Mouse (Mus musculus) heart, embryonic 16.5 days (tissue): ENCODE results near the gene Zfp839. TPM values are rescaled to one million over a fixed set of nuclear protein-coding genes. Genes with fewer than 3 reads are reported as not detected.

ENCODE experiments used
- ATAC-seq: fragments of 200-750 bp; cut with Nextera tagmentation; replicated peaks from 2 replicates; pipeline ENCODE4 v1.8.0; 2017; ENCODE audit warnings: moderate number of reproducible peaks; ENCODE audit not compliant: insufficient read depth, low FRiP score; ENCODE audit errors: extremely low read depth
- H3K27ac ChIP-seq: fragments of 300-500 bp; sonication (generic); 2 replicates; pipeline ENCODE4 v1.5.1; 2014; ENCODE audit warnings: mild to moderate bottlenecking, low read length, control low read depth, moderate library complexity
- H3K27me3 ChIP-seq: fragments of 300-500 bp; sonication (generic); 2 replicates; pipeline ENCODE4 v1.6.1; 2014; ENCODE audit warnings: low read length, mixed read lengths; ENCODE audit not compliant: control insufficient read depth, insufficient read depth
- H3K36me3 ChIP-seq: fragments of 300-500 bp; sonication (generic); 2 replicates; pipeline ENCODE4 v1.6.1; 2014; ENCODE audit not compliant: control insufficient read depth, insufficient read depth
- H3K4me1 ChIP-seq: fragments of 300-500 bp; sonication (generic); 2 replicates; pipeline ENCODE4 v1.6.1; 2014; ENCODE audit warnings: low read length, mixed read lengths; ENCODE audit not compliant: control insufficient read depth, insufficient read depth
- H3K4me2 ChIP-seq: fragments of 300-500 bp; sonication (generic); 2 replicates; pipeline ENCODE4 v1.6.1; 2014; ENCODE audit warnings: low read depth, mild to moderate bottlenecking, control low read depth, low read length
- H3K4me3 ChIP-seq: fragments of 300-500 bp; sonication (generic); 2 replicates; pipeline ENCODE4 v1.5.1; 2014; ENCODE audit warnings: mild to moderate bottlenecking, control low read depth, low read length
- H3K9ac ChIP-seq: fragments of 300-500 bp; sonication (generic); 2 replicates; pipeline ENCODE4 v1.6.1; 2014; ENCODE audit warnings: low read length, control low read depth
- H3K9me3 ChIP-seq: fragments of 300-500 bp; sonication (generic); replicated peaks from 2 replicates; pipeline ENCODE4 v1.6.1; 2016; ENCODE audit warnings: low read length; ENCODE audit not compliant: control insufficient read depth
- WGBS: fragments of 180-500 bp; shearing (Covaris S2); extraction: QIAGEN DNeasy Blood & Tissue Kit; methylation state at CpG from one replicate; pipeline ENCODE4 v1.1.7; 2014; 5-methylcytosine and 5-hydroxymethylcytosine counted together
- polyA plus RNA-seq: library from polyadenylated mRNA; unstranded; fragments of >200 nt; fragmentation: Nextera tagmentation; extraction: Ambion mirVana; gene quantifications from 2 replicates; pipeline ENCODE4 v1.2.1, GENCODE M21; 2015

The Zfp839 gene
- polyA plus RNA-seq, 1 experiment from 2014 or later, result 5.1 TPM

GRCm38 (mm10) chr12:110813624-110814023 lies 36.4 kb upstream of the Zfp839 start:
- Histone ChIP-seq H3K9ac (no peak overlapping the region), H3K36me3 (no peaks in the 10 kb centered on the region), H3K9me3 (no peaks in the 10 kb centered on the region), H3K4me2 (no peak overlapping the region), H3K27me3 (no peaks in the 10 kb centered on the region), H3K27ac (no peak overlapping the region), H3K4me3 (no peak overlapping the region), H3K4me1 (no peaks in the 10 kb centered on the region)
- 87% methylated on average over 6 of the region's 6 CpGs for WGBS
- ATAC-seq, result no peak

- 66% methylated on average over 17 of the region's 17 CpGs for WGBS
- no peak for ATAC-seq
Observed at GRCm38 (mm10) chr12:110814924-110815323, 35.1 kb upstream of the Zfp839 start.

GRCm38 (mm10) chr12:110816833-110817232 lies 33.2 kb upstream of the Zfp839 start:
- Histone ChIP-seq H3K4me1 (no peaks in the 10 kb centered on the region), H3K4me3 (no peak overlapping the region), H3K9me3 (no peaks in the 10 kb centered on the region), H3K27ac (no peak overlapping the region), H3K36me3 (no peaks in the 10 kb centered on the region), H3K4me2 (no peak overlapping the region), H3K27me3 (no peaks in the 10 kb centered on the region), H3K9ac (no peak overlapping the region)
- 84% methylated on average over 2 of the region's 2 CpGs for WGBS
- no peak for ATAC-seq

More at GRCm38 (mm10) chr12:110814924-110815323, 35.1 kb upstream of the Zfp839 start:
- Histone ChIP-seq H3K9me3 (no peaks in the 10 kb centered on the region), H3K4me1 (no peaks in the 10 kb centered on the region), H3K4me3 (no peak overlapping the region), H3K27ac (no peak overlapping the region), H3K36me3 (no peaks in the 10 kb centered on the region), H3K9ac (no peak overlapping the region), H3K27me3 (no peaks in the 10 kb centered on the region), H3K4me2 (no peak overlapping the region)

- no peak overlapping the region for H3K27ac ChIP-seq
- no peaks in the 10 kb centered on the region for H3K27me3 ChIP-seq
- H3K36me3 ChIP-seq, result no peaks in the 10 kb centered on the region
- WGBS, result 68% methylated on average over 8 of the region's 8 CpGs
- H3K4me3 ChIP-seq, result no peak overlapping the region
- no peaks in the 10 kb centered on the region for H3K9me3 ChIP-seq
- no peak overlapping the region for H3K9ac ChIP-seq
- no peak for ATAC-seq
- H3K4me1 ChIP-seq, result no peaks in the 10 kb centered on the region
- H3K4me2 ChIP-seq, result no peak overlapping the region
Observed at GRCm38 (mm10) chr12:110819367-110819766, 30.7 kb upstream of the Zfp839 start.

- Histone ChIP-seq H3K9ac (no peak overlapping the region), H3K9me3 (no peaks in the 10 kb centered on the region), H3K27ac (no peak overlapping the region), H3K4me1 (no peaks in the 10 kb centered on the region), H3K36me3 (no peaks in the 10 kb centered on the region), H3K4me3 (no peak overlapping the region), H3K27me3 (no peaks in the 10 kb centered on the region), H3K4me2 (no peak overlapping the region)
- WGBS, result 76% methylated on average over 2 of the region's 2 CpGs
- ATAC-seq, result no peak
Observed at GRCm38 (mm10) chr12:110821787-110822186, 28.3 kb upstream of the Zfp839 start.

GRCm38 (mm10) chr12:110822366-110822765 lies 27.7 kb upstream of the Zfp839 start:
- Histone ChIP-seq H3K9ac (no peak overlapping the region), H3K27me3 (no peaks in the 10 kb centered on the region), H3K9me3 (no peaks in the 10 kb centered on the region), H3K36me3 (no peaks in the 10 kb centered on the region), H3K4me1 (no peaks in the 10 kb centered on the region), H3K27ac (no peak overlapping the region), H3K4me3 (no peak overlapping the region), H3K4me2 (no peak overlapping the region)
- no peak for ATAC-seq
- 73% methylated on average over 7 of the region's 7 CpGs for WGBS

- Histone ChIP-seq H3K36me3 (no peaks in the 10 kb centered on the region), H3K4me1 (no peaks in the 10 kb centered on the region), H3K4me3 (no peak overlapping the region), H3K27me3 (no peaks in the 10 kb centered on the region), H3K9me3 (no peaks in the 10 kb centered on the region), H3K27ac (no peak overlapping the region), H3K4me2 (no peak overlapping the region), H3K9ac (no peak overlapping the region)
- ATAC-seq, result no peak
- WGBS, result 91% methylated on average over 4 of the region's 4 CpGs
Observed at GRCm38 (mm10) chr12:110828908-110829307, 21.1 kb upstream of the Zfp839 start.

- no peaks in the 10 kb centered on the region for H3K27me3 ChIP-seq
- 82% methylated on average over 9 of the region's 11 CpGs for WGBS
- H3K4me1 ChIP-seq, result no peaks in the 10 kb centered on the region
- no peak overlapping the region for H3K4me2 ChIP-seq
- no peak overlapping the region for H3K4me3 ChIP-seq
- no peaks in the 10 kb centered on the region for H3K9me3 ChIP-seq
- ATAC-seq, result no peak
- no peaks in the 10 kb centered on the region for H3K36me3 ChIP-seq
- H3K9ac ChIP-seq, result no peak overlapping the region
- H3K27ac ChIP-seq, result no peak overlapping the region
Observed at GRCm38 (mm10) chr12:110830293-110831024, 19.6 kb upstream of the Zfp839 start.

- 89% methylated on average over 3 of the region's 3 CpGs for WGBS
Observed at GRCm38 (mm10) chr12:110835182-110835581, 14.9 kb upstream of the Zfp839 start.

More at GRCm38 (mm10) chr12:110835182-110835581, 14.9 kb upstream of the Zfp839 start:
- Histone ChIP-seq H3K4me1 (peaks cover 11% of the 10 kb centered on the region), H3K9me3 (no peaks in the 10 kb centered on the region), H3K27me3 (no peaks in the 10 kb centered on the region), H3K4me2 (no peak overlapping the region), H3K27ac (no peak overlapping the region), H3K36me3 (no peaks in the 10 kb centered on the region), H3K9ac (no peak overlapping the region), H3K4me3 (no peak overlapping the region)
- no peak for ATAC-seq
